Mouse (Mus musculus): ENCODE measurements around the gene Gnas.

Gnas gene

GRCm38 (mm10) chr2:174391936-174392335 lies 107.8 kb downstream of the Gnas start:
- no peak for DNase-seq

GRCm38 (mm10) chr2:174392554-174392953 lies 108.4 kb downstream of the Gnas start:
- DNase-seq, result no peak

DNA sequence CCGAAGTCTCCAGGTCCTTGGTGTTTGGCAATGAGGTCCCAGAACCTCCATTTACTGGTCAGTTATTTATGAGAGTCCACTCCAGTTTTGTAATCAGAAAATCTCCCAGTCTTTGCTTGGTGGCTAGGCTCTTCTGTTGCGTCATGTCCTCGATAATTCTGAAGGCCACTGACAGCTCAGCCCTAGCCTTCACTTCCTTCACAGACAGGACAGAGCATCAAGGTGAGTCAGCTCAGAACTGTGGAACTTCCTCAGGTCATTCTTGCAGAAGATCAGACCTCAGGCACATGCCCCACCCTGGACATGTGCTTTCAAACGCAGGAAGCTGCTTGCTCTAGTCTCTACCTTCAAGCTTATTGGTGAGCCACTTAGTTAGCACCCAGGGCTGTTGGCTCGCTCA lies 109.3 kb downstream of the Gnas start:
- DNase-seq, result no peak
